Mouse (Mus musculus) MEL (cell line): ENCODE measurements around the gene Mob3b.

ENCODE experiments used
- BHLHE40 ChIP-seq: IDR thresholded peaks from 2 replicates; pipeline ENCODE4 v1.6.1; 2012; ENCODE audit warnings: low read depth, mild to moderate bottlenecking, inconsistent platforms, low read length, improper control_type of control experiment, borderline replicate concordance
- CTCF ChIP-seq, 3 experiments: IDR thresholded peaks in 2 of 3; conservative IDR thresholded peaks in 1 of 3; 2 replicates each; pipeline ENCODE4 v1.5.1; 2011 to 2012; ENCODE audit warnings: low read length in 3 of 3, low read depth in 2 of 3, mild to moderate bottlenecking in 2 of 3, improper control_type of control experiment in 1 of 3, inconsistent platforms in 1 of 3, mixed read lengths in 1 of 3, moderate library complexity in 1 of 3; ENCODE audit not compliant: control insufficient read depth in 1 of 3, insufficient read depth in 1 of 3, poor library complexity in 1 of 3, severe bottlenecking in 1 of 3
- E2F4 ChIP-seq: IDR thresholded peaks from 2 replicates; pipeline ENCODE4 v1.6.1; 2011; ENCODE audit warnings: low read depth, low read length, improper control_type of control experiment, borderline replicate concordance
- ELF1 ChIP-seq: IDR thresholded peaks from 2 replicates; pipeline ENCODE4 v1.6.1; 2014; ENCODE audit warnings: low read depth, mild to moderate bottlenecking, inconsistent platforms, low read length, improper control_type of control experiment, moderate library complexity
- MAFK ChIP-seq: IDR thresholded peaks from 2 replicates; pipeline ENCODE4 v1.6.1; 2011; ENCODE audit warnings: low read depth, mild to moderate bottlenecking, low read length, improper control_type of control experiment, borderline replicate concordance
- MAX ChIP-seq: IDR thresholded peaks from 2 replicates; pipeline ENCODE4 v1.6.1; 2011; ENCODE audit warnings: low read length, improper control_type of control experiment
- MYC ChIP-seq: IDR thresholded peaks from 2 replicates; pipeline ENCODE4 v1.6.1; 2011; ENCODE audit warnings: low read depth, mild to moderate bottlenecking, low read length, improper control_type of control experiment, moderate library complexity
- NELFE ChIP-seq: IDR thresholded peaks from 2 replicates; pipeline ENCODE4 v1.6.1; 2011; ENCODE audit warnings: low read depth, low read length, improper control_type of control experiment
- POLR2A ChIP-seq, 2 experiments: IDR thresholded peaks; 2 replicates each; pipeline ENCODE4 v1.6.1; 2011 to 2012; ENCODE audit warnings: low read length in 2 of 2, mild to moderate bottlenecking in 2 of 2, control low read depth in 1 of 2, improper control_type of control experiment in 1 of 2, low read depth in 1 of 2, moderate library complexity in 1 of 2; ENCODE audit not compliant: control insufficient read depth in 1 of 2, insufficient read depth in 1 of 2, poor library complexity in 1 of 2
- POLR2AphosphoS2 ChIP-seq: IDR thresholded peaks from 2 replicates; pipeline ENCODE4 v1.6.1; 2011; ENCODE audit warnings: low read length, improper control_type of control experiment
- TAL1 ChIP-seq: IDR thresholded peaks from 2 replicates; pipeline ENCODE4 v1.6.1; 2012; ENCODE audit warnings: mild to moderate bottlenecking, inconsistent platforms, low read length, moderate library complexity, mixed read lengths
- UBTF ChIP-seq: IDR thresholded peaks from 2 replicates; pipeline ENCODE4 v1.6.1; 2012; ENCODE audit warnings: low read depth, mild to moderate bottlenecking, inconsistent platforms, low read length, improper control_type of control experiment, moderate library complexity, borderline replicate concordance; ENCODE audit not compliant: insufficient read depth
- ZNF384 ChIP-seq: IDR thresholded peaks from 2 replicates; pipeline ENCODE4 v1.6.1; 2012; ENCODE audit warnings: low read depth, mild to moderate bottlenecking, inconsistent platforms, low read length, improper control_type of control experiment

DNA sequence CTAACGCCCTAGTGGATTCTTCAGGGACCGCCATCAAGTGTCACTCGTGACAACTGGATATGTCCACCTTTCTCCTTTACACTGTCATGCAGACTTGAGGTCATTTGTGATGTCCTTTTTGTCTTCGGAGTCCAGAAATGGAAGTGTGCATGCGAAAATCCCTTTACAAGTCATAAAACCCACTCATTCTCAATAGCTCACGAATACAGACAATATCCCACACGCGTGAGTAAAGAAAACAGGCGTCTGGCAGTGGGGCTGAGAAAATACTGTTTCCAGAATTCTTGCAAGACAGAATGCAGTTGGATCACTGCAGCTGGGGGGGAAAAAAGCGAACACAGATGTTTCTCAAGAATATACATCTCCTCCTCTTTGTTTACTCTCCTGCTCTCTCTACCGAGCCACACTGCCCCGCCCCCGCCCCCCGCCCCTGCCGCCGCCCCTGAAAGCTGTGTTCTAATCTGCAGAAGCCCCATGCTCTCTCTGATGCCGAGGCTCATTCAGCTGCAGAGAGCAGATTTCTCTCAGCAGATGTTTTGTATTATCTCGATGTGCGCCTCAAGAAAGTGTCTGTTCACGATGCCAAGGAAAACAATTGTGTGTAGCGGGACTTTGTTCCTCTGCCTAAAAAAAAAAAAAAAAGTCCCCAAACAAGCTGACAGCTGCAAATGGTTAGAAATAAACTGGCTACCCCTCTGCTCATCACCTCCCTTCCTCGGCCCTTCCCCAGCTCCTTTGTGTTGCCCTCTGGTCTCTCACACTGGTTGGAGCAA lies 164.2 kb downstream of the Mob3b start:
- TF ChIP-seq CTCF (IDR thresholded peaks at IDR 0.05 in 2 of 3, conservative IDR thresholded peaks at IDR 0.05 in 1 of 3; ENCODE audit: control insufficient read depth in 1 of 3, insufficient read depth in 1 of 3, low read depth in 2 of 3, low read length in 3 of 3, poor library complexity in 1 of 3, severe bottlenecking in 1 of 3) (no peak), NELFE (no peak), E2F4 (no peak), MAX (no peak), UBTF (no peak), ELF1 (no peak), TAL1 (no peak), BHLHE40 (no peak), POLR2A (IDR thresholded peaks at IDR 0.05; ENCODE audit: control insufficient read depth in 1 of 2, insufficient read depth in 1 of 2, low read depth in 1 of 2, low read length in 2 of 2, poor library complexity in 1 of 2) (no peak), POLR2AphosphoS2 (no peak), ZNF384 (peak; percentile 49; the same call in 1 of the 2 replicates), MYC (no peak), MAFK (no peak)
